Mouse (Mus musculus) hindbrain, embryonic 11.5 days (tissue): ENCODE data around the gene Usp7. TPM values are rescaled to one million over a fixed set of nuclear protein-coding genes. Genes with fewer than 3 reads are reported as not detected.
A peak's percentile ranks its signal among the peaks of the same experiment; 100 is the strongest.

ENCODE experiments used
- ATAC-seq: fragments of 200-750 bp; cut with Nextera tagmentation; 2 replicates; pipeline ENCODE4 v1.8.0; 2017; ENCODE audit warnings: mild to moderate bottlenecking, moderate TSS enrichment, moderate library complexity; ENCODE audit not compliant: low FRiP score
- DNase-seq: peaks from one replicate; pipeline ENCODE4 v3.0.0-alpha.2; 2015; ENCODE audit warnings: low spot score
- H3K27ac ChIP-seq: fragments of 300-500 bp; sonication (generic); 2 replicates; pipeline ENCODE4 v1.5.1; 2014; ENCODE audit warnings: mild to moderate bottlenecking, low read depth, low read length
- H3K27me3 ChIP-seq: fragments of 300-500 bp; sonication (generic); 2 replicates; pipeline ENCODE4 v1.6.1; 2014; ENCODE audit warnings: mild to moderate bottlenecking, low read length, moderate library complexity, mixed read lengths; ENCODE audit not compliant: control insufficient read depth, insufficient read depth
- H3K36me3 ChIP-seq: fragments of 300-500 bp; sonication (generic); 2 replicates; pipeline ENCODE4 v1.6.1; 2014; ENCODE audit warnings: mild to moderate bottlenecking, low read length, moderate library complexity, mixed read lengths; ENCODE audit not compliant: control insufficient read depth, insufficient read depth
- H3K4me1 ChIP-seq: fragments of 300-500 bp; sonication (generic); replicated peaks from 2 replicates; pipeline ENCODE4 v1.6.1; 2014; ENCODE audit warnings: low read length, mixed read lengths; ENCODE audit not compliant: control insufficient read depth, insufficient read depth
- H3K4me2 ChIP-seq: fragments of 300-500 bp; sonication (generic); replicated peaks from 2 replicates; pipeline ENCODE4 v1.6.1; 2014; ENCODE audit warnings: mild to moderate bottlenecking, low read depth, low read length
- H3K4me3 ChIP-seq: fragments of 300-500 bp; sonication (generic); 2 replicates; pipeline ENCODE4 v1.5.1; 2014; ENCODE audit warnings: low read depth, low read length
- H3K9ac ChIP-seq: fragments of 300-500 bp; sonication (generic); 2 replicates; pipeline ENCODE4 v1.6.1; 2014; ENCODE audit warnings: low read depth, low read length
- H3K9me3 ChIP-seq: fragments of 300-500 bp; sonication (generic); 2 replicates; pipeline ENCODE4 v1.6.1; 2016; ENCODE audit warnings: low read length; ENCODE audit not compliant: control insufficient read depth
- WGBS: fragments of 180-500 bp; shearing (Covaris S2); extraction: QIAGEN DNeasy Blood & Tissue Kit; methylation state at CpG from one replicate; pipeline ENCODE4 v1.1.7; 2014; 5-methylcytosine and 5-hydroxymethylcytosine counted together
- polyA plus RNA-seq: library from polyadenylated mRNA; unstranded; fragments of >200 nt; fragmentation: Nextera tagmentation; extraction: Ambion mirVana; gene quantifications from 2 replicates; pipeline ENCODE4 v1.2.1, GENCODE M21; 2014

Gene Usp7
- polyA plus RNA-seq, 1 experiment from 2014 or later = 51.9 TPM

DNA sequence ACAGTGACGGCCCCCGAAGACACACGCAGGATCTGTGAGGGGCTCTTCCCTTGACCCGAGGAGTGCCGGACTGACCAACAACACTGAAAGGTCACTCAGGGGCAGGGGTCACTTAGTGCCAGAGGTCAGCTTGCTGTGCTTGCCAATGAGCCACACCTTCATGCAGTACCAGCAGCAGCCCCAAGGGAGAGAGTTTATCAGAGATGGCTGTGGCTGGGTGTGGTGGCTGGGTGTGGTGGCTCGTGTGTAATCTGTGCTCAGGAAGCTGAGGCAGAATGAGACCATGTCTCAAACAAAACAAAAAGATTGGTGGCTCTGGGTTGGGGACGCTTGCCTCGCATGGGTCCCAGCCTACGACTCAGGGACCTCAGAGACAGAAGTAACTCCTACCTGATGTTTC, 136.5 kb downstream of the Usp7 start:
- Histone ChIP-seq H3K9ac (no peak overlapping the region), H3K4me1 (no peaks in the 10 kb centered on the region), H3K9me3 (no peaks in the 10 kb centered on the region), H3K36me3 (peaks cover 5% of the 10 kb centered on the region; the same call in 1 of the 2 replicates), H3K27ac (no peak overlapping the region), H3K4me2 (no peak overlapping the region), H3K27me3 (no peaks in the 10 kb centered on the region), H3K4me3 (no peak overlapping the region)
- 87% methylated on average over 9 of the region's 9 CpGs for WGBS
- ATAC-seq (no peak), DNase-seq (no peak)

DNA sequence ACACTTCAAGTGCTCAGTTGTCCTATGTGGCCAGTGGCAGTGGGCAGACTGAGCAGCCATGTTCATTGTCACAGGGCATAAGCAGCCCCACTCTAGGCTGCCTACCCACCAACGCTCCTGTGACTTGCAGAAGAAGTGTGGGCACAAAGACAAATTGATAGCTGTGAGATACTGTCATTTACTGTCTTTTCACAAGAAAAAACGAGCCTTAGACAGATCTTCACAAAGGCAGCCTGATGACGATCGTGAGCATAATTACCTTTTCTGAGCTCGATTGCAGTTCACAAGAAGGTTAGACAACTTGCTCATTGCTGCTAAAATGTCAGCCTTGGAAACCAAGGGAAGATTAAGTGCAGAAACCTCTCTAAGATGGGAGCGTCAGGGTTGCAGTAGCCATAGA, 137.0 kb downstream of the Usp7 start:
- DNase-seq = no peak
- 88% methylated on average over 6 of the region's 6 CpGs for WGBS
- H3K9ac ChIP-seq = no peak overlapping the region
- no peak overlapping the region for H3K4me3 ChIP-seq
- H3K4me1 ChIP-seq = no peaks in the 10 kb centered on the region
- H3K27me3 ChIP-seq = no peaks in the 10 kb centered on the region
- H3K4me2 ChIP-seq = no peak overlapping the region
- no peak for ATAC-seq
- H3K27ac ChIP-seq = no peak overlapping the region
- H3K9me3 ChIP-seq = no peaks in the 10 kb centered on the region
- peaks cover 5% of the 10 kb centered on the region; the same call in 1 of the 2 replicates for H3K36me3 ChIP-seq

DNA sequence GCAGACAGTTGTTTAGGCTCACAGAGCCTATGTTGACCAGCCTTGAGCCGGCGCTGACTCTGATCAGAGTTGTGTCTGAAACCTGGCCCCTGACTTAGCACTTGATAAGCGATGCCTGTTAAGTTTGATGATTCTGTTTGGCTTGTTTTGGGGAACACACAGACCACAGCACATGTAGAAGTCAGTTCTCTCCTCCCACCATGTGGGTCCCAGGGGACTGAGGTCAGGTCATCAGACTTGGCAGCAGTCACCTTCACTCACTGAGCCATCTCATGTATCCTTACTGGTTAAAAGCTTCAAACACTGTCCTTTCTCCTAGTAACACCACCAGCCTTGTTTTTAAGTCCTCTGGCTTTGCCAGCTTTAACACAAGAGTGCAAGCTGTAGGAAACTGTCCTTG, 142.1 kb downstream of the Usp7 start:
- H3K27me3 ChIP-seq = no peaks in the 10 kb centered on the region
- no peak overlapping the region for H3K4me3 ChIP-seq
- WGBS = 96% methylated on average over 3 of the region's 3 CpGs
- no peaks in the 10 kb centered on the region for H3K9me3 ChIP-seq
- H3K27ac ChIP-seq = no peak overlapping the region
- no peak overlapping the region for H3K9ac ChIP-seq
- no peak overlapping the region for H3K4me2 ChIP-seq
- no peak for DNase-seq
- no peaks in the 10 kb centered on the region for H3K4me1 ChIP-seq
- no peak for ATAC-seq
- peaks cover 2% of the 10 kb centered on the region; the same call in 1 of the 2 replicates for H3K36me3 ChIP-seq

DNA sequence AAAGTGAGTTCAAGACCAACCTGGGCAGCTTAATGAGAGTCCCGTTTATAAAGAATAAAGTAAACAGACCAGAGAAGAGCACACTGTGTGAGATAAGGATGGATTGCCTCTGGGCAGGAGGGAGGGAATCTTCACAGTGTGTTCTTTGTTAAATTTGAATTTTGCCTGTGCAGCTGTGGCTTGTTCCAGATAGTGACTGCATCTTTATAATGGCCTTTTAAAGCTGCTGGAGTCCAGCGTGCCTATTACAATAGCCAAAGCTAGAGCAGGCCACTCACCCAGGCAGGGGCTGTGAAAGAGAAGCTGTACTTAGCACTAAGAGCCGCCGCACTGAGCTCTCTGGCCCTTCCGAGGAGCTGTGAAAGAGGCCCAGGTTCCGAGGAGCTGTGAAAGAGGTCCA, 146.6 kb downstream of the Usp7 start:
- Histone ChIP-seq H3K9ac (no peak overlapping the region), H3K27me3 (no peaks in the 10 kb centered on the region), H3K36me3 (peaks cover 2% of the 10 kb centered on the region; the same call in 1 of the 2 replicates), H3K4me2 (no peak overlapping the region), H3K4me1 (no peaks in the 10 kb centered on the region), H3K9me3 (no peaks in the 10 kb centered on the region), H3K27ac (no peak overlapping the region), H3K4me3 (no peak overlapping the region)
- ATAC-seq (no peak), DNase-seq (no peak)
- 90% methylated on average over 6 of the region's 6 CpGs for WGBS

DNA sequence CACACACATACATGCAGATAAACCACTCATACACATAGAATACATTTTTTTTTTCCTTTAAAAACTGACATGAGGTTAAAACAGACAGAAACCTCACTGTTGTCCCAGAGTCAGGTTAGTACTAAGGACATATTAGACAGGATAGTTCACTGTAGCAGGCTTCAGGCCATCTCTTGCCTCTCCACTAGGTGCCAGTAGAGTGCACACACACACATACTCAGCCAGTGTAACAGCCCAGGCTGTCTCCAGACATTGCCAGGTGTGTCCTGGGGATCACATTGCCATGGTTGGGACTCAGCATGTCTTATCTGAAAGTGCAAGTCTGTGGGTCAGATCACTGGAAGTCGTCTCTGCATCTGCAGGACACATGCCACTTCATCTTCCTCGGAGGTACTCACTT, 148.3 kb downstream of the Usp7 start:
- ATAC-seq = no peak
- H3K27me3 ChIP-seq = no peaks in the 10 kb centered on the region
- WGBS = 69% methylated on average over 2 of the region's 2 CpGs
- no peaks in the 10 kb centered on the region for H3K9me3 ChIP-seq
- H3K9ac ChIP-seq = no peak overlapping the region
- H3K4me1 ChIP-seq = no peaks in the 10 kb centered on the region
- peak; percentile 45 for DNase-seq
- no peak overlapping the region for H3K4me2 ChIP-seq
- peaks cover 2% of the 10 kb centered on the region; the same call in 1 of the 2 replicates for H3K36me3 ChIP-seq
- H3K27ac ChIP-seq = no peak overlapping the region
- no peak overlapping the region for H3K4me3 ChIP-seq

Other genes starting within 250 kb of the Usp7 start
- 40.3 and 43.3 TPM in 2 replicates for gene Pmm2, start 154.6 kb downstream of the Usp7 start, polyA plus RNA-seq
- gene Tmem186, start 154.6 kb downstream of the Usp7 start, polyA plus RNA-seq = 15.8 and 20.2 TPM in 2 replicates
- gene Carhsp1, start 120.2 kb downstream of the Usp7 start, polyA plus RNA-seq = 78.1 and 79.4 TPM in 2 replicates
- not detected in 2 replicates for gene Gm5767, start 111.5 kb downstream of the Usp7 start, polyA plus RNA-seq
- gene 1810013L24Rik, start 37.8 kb upstream of the Usp7 start, polyA plus RNA-seq = 20.7 and 23.0 TPM in 2 replicates